Mouse (Mus musculus) embryo, embryonic 11.5 days (tissue): ENCODE data around the gene Polr2j.
"Not testable (repeated sequence)": the region's sequence is repeated elsewhere in the genome, so short reads cannot be mapped to it uniquely, and the experiment has no call there.

ENCODE experiments used
- DNase-seq: peaks from one replicate; pipeline ENCODE4 v3.0.0-alpha.2; 2012; ENCODE audit warnings: low read depth, low spot score

Polr2j gene

GRCm38 (mm10) chr5:136108486-136108885 is 7.9 kb upstream of the Polr2j start:
- DNase-seq = no peak

- DNase-seq = no peak
Observed at GRCm38 (mm10) chr5:136109042-136109441, 7.4 kb upstream of the Polr2j start.

- DNase-seq = not testable (repeated sequence)
Observed at GRCm38 (mm10) chr5:136113546-136113945, 2.9 kb upstream of the Polr2j start.

- no peak for DNase-seq
Observed at GRCm38 (mm10) chr5:136116784-136117112, 317 bp downstream of the Polr2j start.

GRCm38 (mm10) chr5:136122165-136122564 is 5.7 kb downstream of the Polr2j start:
- no peak for DNase-seq

- peak; percentile 92 for DNase-seq
Observed at GRCm38 (mm10) chr5:136135571-136136291, 19.3 kb downstream of the Polr2j start, which contains the start of the genes Lrwd1 and Alkbh4. Lrwd1 (minus strand) TSS chr5:136136074. Alkbh4 (plus strand) TSS chr5:136136146.

GRCm38 (mm10) chr5:136136292-136136990 is 20.0 kb downstream of the Polr2j start:
- no peak for DNase-seq

GRCm38 (mm10) chr5:136137658-136138274 is 21.3 kb downstream of the Polr2j start:
- DNase-seq = peak; percentile 36

GRCm38 (mm10) chr5:136139393-136139792 is 23.0 kb downstream of the Polr2j start:
- DNase-seq = no peak

GRCm38 (mm10) chr5:136140057-136140482 is 23.6 kb downstream of the Polr2j start:
- no peak for DNase-seq

GRCm38 (mm10) chr5:136142746-136143145 is 26.3 kb downstream of the Polr2j start:
- DNase-seq = no peak

GRCm38 (mm10) chr5:136143161-136143755 is 26.8 kb downstream of the Polr2j start:
- DNase-seq = no peak

- DNase-seq = no peak
Observed at GRCm38 (mm10) chr5:136144606-136145430, 28.4 kb downstream of the Polr2j start.

GRCm38 (mm10) chr5:136146936-136147335 is 30.5 kb downstream of the Polr2j start:
- no peak for DNase-seq

- DNase-seq = no peak
Observed at GRCm38 (mm10) chr5:136147704-136148103, 31.3 kb downstream of the Polr2j start.

GRCm38 (mm10) chr5:136149134-136149576 is 32.7 kb downstream of the Polr2j start:
- DNase-seq = not testable (repeated sequence)

- no peak for DNase-seq
Observed at GRCm38 (mm10) chr5:136152365-136152764, 35.9 kb downstream of the Polr2j start.

GRCm38 (mm10) chr5:136155399-136155798 is 39.0 kb downstream of the Polr2j start:
- DNase-seq = no peak

GRCm38 (mm10) chr5:136160084-136160483 is 43.7 kb downstream of the Polr2j start:
- not testable (repeated sequence) for DNase-seq

- no peak for DNase-seq
Observed at GRCm38 (mm10) chr5:136163807-136164474, 47.5 kb downstream of the Polr2j start.

- no peak for DNase-seq
Observed at GRCm38 (mm10) chr5:136165246-136165645, 48.8 kb downstream of the Polr2j start.
